Mouse (Mus musculus) left cerebral cortex, adult 8-10 months (tissue): Measurements from ENCODE around the gene Ninj1. TPM values are rescaled to one million over a fixed set of nuclear protein-coding genes. Genes with fewer than 3 reads are reported as not detected.

Source experiments
- DNase-seq, 2 experiments: peaks; one replicate each; pipeline ENCODE4 v3.0.0; 2022; ENCODE audit warnings: low spot score in 2 of 2
- total RNA-seq, 4 experiments: library from RNA; stranded (reverse); gene quantifications; 2 replicates each; pipeline ENCODE4 v1.2.4; 2022

Gene Ninj1
- 10 to 100 TPM; 20.1 to 21.3 (median 21.0) TPM for total RNA-seq

DNA sequence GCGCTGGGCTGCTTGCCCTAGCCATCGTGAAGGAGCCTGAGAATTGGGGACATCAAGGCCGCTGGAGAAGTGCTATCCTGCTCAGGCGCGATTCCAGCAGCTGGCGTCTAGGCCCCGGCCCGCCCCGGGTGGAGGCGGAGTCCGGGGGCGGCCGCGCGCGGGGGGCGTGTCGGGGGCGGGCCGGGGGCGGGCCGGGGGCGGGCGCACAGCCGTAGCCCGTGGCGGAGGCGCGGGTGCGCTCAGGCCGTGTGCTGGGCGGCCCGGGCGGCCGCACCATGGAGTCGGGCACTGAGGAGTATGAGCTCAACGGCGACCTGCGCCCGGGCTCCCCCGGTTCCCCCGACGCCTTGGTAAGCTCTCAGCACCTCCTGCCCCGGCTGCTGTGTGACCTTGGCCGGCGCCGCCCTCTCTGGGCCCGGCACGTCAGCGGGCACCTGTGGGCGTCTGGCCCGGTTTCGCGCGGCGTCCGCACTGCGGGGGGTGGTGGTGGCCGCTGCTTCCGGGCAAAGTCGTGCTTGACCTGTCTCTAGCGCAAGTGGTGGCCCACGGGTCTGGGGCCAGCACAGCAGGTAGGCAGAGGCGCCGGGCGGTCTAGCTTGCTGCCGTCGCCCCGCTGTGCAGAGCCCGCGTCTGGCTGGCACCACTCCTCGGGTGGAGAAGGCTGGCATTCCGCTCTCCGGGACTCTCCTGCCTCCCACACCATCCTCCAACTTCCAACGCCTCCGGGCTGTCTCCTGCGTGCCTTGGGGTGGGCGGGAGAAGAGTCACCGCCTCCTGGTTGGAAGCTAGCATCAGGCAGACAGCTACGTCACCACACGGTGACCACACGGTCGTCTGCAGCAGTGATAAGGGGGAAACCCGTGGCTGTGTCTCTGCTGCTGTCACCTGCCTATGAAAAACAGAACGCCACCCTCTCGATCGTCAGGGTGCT lies at the start of gene Ninj1:
Gene Ninj1 (plus strand): TSS at position 198 of the 931 bp plus-strand sequence.
- peak; percentile 62 to 83 for DNase-seq

DNA sequence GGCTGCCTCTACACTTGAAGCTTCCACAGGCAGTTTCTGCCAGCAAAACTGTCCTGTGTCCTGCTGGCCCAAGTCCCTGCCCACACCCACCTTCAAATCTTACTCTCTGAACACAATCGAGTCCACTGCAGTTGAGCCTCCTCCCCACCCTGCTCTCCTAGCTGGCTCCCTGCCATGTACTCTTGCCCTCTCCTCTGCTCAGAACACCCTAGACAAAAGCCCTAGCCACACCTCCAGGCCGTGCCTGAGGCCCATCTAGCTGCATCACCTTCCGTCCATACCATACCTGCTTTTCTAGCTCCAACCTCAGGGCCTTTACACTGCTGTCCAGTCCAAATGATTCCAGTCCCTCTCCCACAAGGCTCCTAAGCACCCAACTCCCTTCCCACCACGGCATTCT lies 46.7 kb upstream of the Ninj1 start:
- DNase-seq: no peak

DNA sequence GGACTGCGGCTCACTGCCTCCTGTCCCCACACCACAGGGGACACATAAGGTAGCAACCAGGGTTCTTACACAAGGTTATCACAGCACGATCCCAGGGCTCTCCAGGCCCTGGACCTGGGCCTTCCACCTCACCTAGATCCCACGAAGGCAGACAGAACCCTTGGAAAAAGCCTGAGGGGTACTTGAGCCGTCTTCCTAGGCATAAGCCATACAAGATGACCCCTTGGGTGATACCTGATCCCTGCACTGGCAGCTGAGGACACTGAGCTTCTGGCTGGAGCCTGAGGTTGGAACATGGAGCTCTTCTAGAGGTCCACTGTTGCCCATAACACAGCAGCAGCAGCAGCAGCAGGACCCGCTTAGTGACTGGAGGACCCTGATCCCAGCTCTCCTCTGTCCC lies 44.9 kb upstream of the Ninj1 start:
- DNase-seq: no peak

DNA sequence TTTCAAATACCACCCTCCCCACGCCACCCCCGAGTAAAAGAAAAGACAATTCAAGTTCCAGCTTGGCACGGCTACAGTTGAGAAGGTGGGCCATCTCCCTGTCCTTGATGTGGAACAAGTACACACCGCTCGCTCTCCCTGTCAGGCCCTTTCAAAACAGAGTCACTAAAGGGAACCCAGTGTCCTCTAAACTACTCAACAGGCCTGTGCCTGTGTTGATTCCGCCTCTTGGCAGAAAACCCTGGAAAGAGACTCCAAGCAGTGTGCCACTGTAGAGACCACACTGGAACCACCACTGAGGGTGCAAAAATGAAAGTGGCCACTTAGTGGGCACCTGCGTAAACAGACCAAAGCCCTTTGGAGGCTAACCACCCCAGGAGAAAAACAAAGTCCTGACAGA lies 44.0 kb upstream of the Ninj1 start:
- no peak for DNase-seq

DNA sequence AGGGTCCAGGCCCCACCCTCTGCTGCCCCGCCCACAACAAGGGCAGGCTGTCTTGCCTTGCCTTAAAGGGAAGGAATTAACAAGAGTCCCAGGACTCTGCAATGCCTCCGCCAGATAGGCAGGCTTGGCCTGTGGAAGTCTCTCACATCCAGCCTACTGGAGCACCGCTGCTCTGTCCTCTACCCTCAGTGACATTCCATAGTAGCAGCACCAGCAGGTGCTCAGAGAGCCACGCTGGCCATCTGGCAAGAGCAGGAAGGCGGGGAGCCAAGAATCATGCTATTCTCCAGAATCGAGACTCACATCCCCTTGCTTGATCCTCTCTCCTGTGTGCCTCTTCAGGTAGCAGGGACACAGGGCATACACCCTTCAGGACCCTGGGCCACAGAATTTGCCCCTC lies 42.8 kb upstream of the Ninj1 start:
- no peak for DNase-seq

DNA sequence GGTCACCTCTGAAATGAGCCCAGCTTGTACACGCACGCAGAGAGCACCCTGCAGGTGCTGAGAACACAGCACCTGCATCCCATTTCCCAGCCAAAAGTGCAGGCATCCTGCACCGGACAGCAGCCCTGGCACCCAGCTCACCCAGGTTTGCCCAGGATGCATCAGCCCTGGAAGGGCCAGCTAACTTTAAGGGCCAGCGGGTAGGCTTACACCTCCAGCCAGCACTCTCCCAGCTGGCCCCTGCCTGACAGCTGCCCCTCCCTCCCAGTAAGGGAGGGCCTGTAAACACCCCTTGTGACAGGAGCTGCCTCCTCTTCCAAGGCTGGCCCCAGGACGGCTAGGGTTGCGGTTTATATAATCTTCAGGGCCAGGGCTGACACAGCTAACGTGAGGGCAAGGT lies 41.9 kb upstream of the Ninj1 start:
- no peak for DNase-seq

DNA sequence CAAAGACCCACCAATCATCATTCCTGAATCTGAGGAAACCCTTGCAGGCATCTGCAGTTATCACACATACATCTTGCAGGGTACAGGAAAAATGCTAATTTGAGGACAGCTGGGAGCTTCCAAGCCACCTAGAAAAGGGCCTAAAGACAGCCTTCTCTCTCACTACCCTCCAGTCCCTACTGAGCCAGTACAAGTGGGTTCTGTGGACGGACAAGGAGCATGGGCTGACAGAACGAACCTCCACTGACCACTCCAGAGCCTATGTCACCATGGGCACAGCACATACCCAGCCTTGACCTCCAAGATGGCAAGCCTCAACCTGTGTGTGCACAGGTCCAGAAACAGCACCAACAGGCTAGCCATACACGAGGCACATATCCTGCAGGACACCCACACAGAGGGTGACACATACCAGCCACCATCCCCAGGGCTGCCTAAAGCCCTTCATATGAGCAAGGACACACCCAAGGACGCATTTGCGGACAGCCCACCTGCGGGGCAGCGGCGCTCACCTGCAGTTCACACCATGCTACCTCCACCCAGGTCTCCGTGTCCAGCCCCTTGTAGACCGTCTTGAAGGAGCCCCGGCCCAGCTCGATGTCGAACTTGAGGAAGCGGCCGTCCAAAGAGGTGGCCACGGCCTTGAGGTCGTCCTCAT lies 41.1 kb upstream of the Ninj1 start:
- no peak for DNase-seq

DNA sequence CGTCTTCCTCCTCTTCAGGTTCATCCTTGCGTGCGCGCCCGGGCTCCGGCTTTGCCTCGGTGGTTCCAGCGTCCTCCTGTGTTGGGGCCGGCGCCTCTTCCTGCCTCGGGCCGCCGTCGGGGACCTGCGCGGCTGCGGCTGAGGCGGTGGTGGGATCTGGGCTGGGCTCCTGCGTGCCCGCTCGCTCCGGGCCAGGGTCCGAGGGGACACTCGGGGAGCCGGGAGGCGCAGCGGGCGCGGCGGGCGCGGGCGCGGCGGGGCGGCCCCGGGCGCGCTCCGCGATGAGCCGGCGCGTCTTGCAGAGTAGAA lies 40.6 kb upstream of the Ninj1 start:
- no peak for DNase-seq

DNA sequence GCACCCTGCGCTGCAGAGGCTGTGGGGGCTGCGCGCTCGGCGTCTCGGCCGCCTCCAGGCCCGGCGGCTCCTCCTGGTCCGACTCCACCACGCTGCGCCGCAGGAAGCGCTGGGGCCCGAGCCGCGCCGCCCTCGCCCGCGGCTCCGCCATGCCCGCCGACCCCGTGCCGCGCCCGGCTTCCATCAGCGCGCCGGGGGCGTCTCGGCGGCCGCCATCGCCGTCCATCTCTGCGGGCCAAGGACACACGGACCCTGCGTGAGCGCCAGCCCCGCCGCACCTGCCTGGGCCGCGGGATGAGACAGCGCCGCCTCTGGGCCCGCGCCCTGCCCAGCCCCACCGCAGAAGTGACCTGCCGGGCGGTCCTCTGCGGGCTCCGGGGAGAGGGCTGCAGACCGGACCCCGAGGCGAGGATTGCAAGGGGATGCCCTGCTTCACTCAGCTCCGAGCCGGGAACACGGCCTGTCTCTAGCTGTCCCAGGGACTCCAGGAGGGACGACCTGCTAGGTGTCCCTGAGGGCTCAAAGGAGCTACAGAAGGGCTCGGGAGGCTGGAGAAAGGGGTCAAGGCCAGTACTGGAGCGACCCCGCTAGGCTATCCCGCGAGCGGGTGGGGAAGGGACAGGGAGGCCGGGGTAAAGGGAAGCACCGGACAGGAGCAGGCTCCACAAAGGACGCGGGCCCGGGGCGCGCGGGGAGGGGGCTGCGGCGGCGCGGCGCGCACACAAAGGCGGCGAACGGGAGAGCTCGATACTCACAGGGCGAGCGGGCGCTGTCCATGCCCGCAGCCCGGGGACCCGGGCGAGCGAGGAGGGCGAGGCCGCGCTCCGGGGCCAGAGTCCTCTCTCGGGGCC lies 40.1 kb upstream of the Ninj1 start:
- DNase-seq: no peak

DNA sequence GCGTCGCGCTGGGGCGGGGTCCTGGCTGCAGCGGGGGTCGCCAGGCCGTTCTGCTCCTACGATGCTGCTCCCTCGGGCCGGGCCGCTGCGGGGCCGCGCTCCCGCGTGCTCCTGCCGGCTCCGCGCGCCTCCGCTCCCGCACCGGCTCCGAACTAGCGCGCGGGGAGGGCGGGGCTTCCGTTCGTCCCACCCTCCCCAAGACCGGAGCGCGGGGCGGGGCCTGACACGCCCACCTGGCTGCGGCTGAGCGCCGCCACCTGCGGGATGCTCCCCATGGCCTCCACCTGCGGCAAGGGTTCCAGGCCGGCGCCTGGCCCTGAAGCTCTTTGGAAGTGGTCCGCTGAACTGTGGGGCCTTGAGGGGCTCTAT lies 39.4 kb upstream of the Ninj1 start, which contains the start of gene Wnk2:
Gene Wnk2 (minus strand): TSS at position 157 of the 369 bp plus-strand sequence.
- peak in 1 of 2 experiments; percentile 81 for DNase-seq

DNA sequence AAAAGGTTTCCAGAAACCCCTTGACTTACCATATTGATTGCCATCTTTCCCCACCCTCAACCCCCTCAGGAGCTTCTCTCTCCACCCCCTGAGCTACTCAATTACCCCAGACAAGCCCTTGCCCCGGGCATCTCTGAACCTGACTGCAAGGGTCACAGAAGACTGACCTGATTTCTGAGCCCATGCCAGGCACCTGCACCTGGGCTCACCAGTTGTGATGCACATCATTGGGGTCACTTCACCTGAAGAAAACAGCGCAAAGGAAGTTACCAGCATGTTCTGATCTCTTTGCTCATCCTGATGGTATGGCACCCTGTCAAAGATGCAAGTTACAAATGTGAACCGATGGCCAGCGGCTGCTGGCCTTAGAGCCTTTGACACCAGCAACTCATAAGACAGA lies 38.6 kb upstream of the Ninj1 start:
- no peak for DNase-seq

DNA sequence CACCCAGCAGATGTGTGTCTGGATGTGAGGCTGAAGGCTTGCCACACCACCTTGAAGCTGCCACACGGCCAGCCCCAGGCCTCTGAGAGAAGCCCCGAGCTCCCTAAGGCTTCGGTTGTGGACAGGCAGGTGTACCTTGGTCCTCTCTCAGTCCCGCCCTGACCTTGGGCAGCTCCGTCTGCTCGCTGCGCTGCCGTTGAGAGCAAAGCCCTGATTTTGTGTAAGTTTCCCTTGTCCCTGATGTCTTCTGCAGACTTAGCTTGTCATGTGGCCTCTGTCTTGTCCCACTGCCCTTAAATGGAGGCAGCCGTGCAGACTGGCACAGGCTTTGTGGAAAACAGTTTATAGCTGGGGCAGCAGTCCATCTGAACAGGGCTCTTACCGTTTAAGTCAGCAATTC lies 33.3 kb upstream of the Ninj1 start:
- DNase-seq: no peak

DNA sequence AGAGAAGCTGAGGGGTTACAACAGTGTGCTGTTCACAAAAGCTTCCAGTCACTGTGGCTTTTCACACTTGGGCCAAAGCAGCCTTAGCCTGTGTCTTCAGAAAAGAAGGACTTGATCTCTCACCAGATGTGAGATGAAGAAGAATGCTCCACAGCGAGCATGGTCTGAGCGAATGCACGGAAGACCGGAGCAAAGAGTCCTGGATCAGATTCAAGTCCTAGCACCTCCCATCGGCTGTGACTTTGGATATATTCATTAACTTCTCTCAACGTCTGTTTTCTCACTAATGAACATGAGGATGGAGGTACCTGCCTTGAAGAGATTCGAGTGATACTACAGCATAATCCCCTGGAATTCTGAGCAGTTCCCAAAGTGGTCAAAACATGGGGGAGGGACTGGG lies 32.7 kb upstream of the Ninj1 start:
- no peak for DNase-seq

DNA sequence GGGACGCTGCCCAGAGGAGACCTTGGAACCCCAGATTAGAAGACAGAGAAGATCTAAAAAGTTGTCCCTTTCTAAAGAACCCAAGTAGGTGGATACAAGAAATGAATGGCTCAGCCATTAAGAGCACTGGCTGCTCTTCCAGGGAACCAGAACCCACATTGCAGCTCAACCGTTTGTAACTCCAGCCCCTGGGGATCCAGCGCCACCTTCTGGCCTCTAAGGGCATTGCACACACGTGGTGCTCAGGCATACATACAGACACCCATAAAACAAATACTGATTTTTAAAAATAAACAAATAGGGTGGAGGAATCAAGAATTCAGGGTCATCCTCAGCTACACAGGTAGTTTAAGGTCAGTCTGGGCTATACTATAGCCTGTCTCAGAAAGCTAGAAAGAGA lies 30.6 kb upstream of the Ninj1 start:
- DNase-seq: no peak

DNA sequence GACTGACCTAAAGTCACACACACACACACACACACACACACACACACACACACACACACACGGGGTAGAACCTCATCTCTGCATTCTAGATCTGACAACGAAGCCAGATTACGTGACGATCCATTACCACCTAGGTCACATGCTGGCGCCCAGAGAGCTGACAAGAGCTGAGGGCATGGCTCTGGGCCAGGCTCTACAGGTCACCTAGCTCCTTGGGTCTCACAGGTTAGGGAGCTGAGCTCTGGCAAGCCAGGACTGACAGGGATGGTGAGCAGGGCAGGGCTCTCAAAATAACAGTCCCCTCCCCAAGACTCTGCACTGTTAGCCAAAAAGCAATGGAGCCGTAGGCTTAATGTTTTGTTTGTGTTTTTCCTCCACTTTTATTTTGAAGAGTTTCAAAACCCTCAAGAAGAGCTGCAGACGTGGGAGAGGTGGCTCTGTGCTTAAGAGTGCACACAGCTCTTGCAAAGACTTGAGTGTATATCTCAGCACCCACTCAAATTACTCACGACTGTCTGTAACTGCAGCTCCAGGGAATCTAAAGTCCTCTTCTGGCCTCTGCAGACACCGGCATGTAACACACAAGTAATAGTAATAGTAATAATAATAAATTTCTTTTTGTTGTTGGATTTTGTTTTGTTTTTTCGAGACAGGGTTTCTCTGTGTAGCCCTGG lies 29.1 kb upstream of the Ninj1 start:
- DNase-seq: no peak

DNA sequence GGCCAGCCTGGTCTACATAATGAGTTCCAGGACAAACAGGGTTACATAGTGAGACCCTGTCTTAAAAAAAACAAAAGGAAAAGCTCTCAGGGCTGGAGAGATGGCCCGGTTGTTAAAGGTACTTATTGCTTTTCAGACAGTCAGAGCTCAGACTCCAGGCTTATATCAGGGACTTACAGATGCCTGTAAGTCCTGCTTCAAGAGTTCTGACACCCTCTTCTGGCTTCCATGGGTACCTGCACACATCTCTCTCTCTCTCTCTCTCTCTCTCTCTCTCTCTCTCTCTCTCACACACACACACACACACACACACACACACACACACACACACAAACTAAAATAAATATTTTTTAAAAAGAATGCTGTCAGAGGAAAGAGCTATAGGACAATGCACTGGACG lies 26.0 kb upstream of the Ninj1 start:
- no peak for DNase-seq

DNA sequence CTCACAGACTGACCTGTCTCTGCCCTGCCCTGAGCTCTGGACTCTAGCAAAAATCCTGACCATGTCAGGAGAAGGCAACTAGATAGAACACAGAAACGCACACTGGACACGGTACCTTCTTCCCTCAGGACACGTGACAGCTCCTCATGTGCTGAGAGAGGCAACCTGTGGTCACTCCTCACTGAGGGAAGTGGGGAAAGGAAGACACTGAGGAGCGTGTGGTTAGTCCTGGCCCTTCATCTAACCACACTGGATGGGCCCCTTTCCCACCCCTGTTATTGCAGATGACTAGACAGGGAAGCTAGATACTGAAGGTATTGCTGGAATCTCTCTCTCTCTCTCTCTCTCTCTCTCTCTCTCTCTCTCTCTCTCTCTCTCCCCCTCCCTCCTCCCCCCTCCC lies 24.6 kb upstream of the Ninj1 start:
- DNase-seq: no peak

DNA sequence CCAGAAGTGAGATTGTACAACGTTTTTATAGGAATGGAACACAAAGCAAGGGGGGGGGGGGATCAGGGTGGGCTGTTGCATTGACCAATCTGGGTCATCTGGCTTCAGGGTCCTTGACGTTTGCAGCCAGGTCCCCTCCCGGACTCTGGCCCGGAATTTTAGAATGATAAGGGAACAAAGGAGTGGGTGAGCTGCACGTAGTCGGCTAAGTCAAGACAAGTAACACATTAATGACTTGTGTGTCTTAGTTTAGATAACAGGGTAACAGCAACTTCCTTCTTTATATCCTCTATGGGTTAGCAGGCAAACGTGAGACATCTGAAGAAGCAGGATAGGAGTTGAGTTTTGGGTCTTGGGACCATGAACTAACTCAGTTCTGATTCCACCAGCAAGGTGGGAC lies 23.6 kb upstream of the Ninj1 start:
- DNase-seq: no peak

DNA sequence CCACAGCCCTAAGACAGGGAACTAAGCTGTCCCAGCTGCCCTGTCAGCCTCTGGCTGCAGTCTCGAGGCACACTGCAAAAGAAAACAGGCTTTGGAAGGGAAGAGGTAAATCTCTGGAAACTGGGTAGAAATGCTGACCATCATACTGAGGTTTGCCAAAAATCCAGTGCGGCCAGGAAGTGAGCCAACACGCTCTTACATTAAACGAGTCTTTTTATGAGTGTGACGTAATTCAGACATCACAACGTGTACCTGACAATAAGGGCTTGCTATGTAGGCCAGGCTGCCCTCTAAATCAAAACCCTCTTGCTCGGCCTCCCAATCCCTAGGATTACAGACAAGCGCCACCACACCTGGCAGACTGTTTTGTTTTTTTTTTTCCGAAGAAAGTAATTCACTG lies 20.2 kb upstream of the Ninj1 start:
- no peak for DNase-seq

DNA sequence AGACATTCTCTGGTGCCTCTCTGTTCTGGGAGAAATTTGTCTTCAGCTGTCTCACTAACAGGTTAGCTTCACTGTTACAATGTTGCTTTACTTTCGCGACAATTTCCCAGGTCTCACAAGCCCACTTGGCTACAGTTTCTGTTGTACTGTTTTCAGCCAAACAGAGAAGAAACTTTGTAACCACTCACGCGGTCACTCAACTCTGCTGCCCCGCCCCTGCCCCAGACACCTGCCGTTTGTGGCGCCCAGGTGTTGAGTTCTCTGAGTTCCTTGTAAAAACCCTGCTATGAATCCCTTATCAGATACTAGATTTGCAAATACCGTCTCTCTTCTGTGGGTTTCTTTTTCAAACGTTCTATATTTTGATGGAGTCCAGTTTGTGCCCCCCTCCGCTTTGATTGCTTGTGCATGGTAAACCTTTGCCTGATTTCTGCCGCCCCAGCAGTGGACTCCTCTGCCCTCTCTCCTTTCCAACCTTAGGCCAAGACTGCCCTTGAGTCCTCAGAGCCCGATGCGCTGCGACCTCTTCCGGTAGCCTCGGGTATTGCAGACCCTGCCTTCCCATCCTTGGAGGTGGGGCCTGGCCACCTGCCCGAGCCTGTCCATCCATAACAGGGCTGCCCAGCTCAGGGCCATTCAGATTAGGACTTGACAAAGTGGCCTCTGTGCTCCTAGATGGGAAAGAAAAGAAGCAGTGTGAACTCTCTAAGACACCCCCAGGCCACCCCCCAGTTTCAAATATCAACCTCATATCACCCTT lies 17.7 kb upstream of the Ninj1 start:
- DNase-seq: peak; percentile 67 to 92

DNA sequence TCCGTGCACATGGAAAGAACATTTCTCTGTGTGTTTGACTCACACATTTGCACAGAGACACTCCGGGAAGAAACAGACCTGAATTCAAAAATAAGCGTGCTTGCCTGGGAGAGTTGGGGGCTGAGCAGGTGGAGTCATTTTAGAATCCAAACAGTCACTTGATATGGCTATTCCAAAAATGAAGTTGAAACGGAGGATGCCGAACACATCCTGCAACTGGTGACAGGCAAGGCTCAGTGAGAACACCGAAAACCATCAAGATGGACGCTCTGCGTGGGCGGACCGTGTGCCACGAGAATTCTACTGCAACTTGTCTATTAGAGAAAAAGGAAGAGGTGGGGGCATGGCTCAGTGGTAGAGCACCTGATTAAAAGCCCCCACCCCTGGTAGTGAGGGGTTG lies 16.7 kb upstream of the Ninj1 start:
- no peak for DNase-seq
